Mouse (Mus musculus): ENCODE measurements around the gene Bad.
A peak's percentile ranks its signal among the peaks of the same experiment; 100 is the strongest.

Gene Bad

GRCm38 (mm10) chr19:6914540-6914939, 27.1 kb upstream of the Bad start:
- DNase-seq (ENCODE audit: extremely low read depth, low read depth) = no peak

- no peak for DNase-seq (ENCODE audit: extremely low read depth, low read depth)
These were observed 26.4 kb upstream of the Bad start for GRCm38 (mm10) chr19:6915276-6915675.

GRCm38 (mm10) chr19:6916496-6916895, 25.2 kb upstream of the Bad start:
- no peak for DNase-seq (ENCODE audit: extremely low read depth, low read depth)

- DNase-seq (ENCODE audit: extremely low read depth, low read depth) = no peak
These were observed 23.3 kb upstream of the Bad start for GRCm38 (mm10) chr19:6918321-6918720.

- DNase-seq (ENCODE audit: extremely low read depth, low read depth) = no peak
These were observed 22.2 kb upstream of the Bad start for GRCm38 (mm10) chr19:6919431-6919830.

DNA sequence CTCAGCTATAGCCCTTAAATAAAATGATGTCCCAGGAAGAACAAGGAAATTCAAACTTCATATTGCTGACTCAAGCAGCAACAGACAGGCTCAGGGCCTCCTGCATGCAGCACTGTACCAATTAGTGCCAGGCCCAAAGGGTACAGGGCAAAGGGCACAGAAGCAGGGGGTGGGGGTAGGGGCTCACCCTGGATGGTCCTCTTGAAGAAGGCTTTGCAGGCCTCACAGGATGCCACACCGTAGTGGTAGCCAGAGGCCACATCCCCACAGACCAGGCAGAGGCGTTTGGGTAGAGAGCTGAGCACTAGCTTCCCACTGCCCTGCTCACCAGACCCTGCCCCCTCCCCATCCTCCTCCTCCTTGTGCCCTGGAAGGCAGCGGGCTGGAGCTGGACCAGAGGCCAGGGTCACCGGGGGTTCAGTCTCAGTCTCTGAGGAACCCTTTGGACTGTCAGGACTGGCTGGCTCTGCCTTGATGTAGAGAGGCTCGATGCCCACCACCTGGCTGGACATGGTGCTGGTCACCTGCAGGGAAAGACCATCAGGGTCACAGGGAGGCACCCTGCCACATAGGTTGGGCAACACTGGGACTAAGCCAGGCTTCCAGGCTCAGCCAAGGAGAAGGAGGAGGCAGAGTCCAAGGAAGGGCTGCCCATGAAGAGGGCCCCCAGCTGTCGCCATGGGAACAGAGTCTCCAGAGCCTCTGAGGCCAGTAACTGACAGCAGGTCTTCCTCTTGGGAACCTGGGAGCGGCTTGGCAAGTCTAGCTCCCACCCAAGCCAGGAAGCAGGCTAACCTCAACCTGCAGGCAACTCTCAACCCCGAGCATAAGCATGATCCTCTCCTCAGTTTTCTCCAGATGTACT, 21.6 kb upstream of the Bad start:
- DNase-seq (ENCODE audit: extremely low read depth, low read depth) = no peak

DNA sequence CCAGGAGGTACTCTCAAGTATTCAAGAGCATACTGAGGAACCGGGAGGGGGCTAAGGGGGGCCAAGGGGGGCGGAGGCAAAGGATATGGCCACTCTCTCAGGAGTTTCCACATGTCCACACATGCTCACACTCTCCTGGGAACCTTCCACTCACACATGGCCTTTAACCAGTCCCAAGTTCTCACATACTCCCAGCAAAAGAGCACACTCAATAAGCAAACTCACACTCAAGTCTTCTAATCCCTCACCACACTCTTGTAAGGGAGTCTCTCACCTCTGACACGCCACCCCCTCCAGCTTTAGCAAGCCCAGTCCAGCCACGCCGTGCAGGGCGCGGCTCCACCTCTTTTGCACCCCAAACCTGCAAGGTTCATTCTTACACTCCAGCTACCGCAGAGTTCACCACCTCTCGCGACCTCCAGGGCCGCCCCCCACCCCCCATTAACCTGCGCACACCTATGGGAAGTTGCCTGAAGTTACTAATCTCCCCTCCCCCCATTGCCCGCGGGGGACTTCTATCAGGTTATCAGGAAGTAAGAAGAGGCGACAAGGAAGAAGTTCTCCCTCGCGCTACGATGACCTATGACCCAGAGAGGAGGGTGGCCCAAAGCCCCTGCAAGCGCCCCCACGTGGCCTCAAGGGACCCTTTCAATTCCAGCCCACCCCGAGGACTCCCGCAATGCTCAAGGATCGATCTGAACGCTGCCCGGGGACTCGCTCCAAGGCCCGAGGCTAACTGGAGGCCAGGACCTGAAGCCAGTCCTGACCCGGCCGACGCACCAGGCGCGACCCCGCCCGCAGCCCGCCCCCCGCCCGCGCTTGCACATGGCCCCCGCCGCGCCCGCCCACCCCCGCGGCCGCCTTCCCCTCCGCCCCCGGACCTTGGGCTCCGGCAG, 20.7 kb upstream of the Bad start:
- DNase-seq (ENCODE audit: extremely low read depth, low read depth) = no peak

DNA sequence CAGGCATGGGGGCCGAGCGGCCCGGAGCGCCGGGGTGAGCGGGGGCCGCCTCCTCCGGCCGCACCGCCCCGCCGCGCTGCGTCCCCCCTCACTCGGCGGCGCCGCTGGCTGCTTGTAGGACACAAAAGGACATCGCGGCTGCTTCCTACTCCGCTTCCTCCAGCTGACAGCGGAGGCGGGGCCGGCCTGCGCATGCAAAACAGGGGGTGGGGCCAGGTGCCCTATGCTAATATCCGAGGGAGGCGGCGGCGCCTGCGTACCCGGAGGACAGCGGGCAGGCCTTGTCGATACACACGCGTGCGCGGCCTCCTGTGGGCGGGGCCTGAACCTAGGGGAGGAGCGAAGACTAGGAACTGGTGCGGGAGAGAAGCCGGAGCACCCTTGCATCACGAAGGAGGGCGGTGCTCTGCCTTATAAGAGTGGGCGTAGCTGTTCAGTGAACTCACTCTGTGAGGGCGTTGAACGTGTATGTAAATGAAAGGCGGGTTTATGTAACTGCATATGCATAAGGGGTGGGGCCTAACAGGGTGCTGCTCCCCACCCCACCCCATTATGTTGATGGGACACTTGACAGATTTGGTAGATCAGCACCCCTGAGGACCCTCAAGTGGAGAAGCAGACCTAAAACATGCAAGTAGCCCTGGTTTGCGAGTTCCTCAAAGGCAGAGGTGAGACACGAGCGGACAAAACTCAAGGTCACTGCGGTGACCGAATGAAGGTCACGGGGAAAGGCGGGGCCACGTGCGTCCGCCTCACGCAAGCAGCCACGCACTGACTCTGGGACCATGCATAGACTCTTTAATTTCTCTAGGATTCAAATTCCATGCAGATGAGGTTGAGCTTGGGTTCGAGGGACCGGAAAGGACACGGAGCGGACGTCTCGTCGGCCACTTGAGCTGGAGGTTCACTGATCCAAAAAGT, 19.8 kb upstream of the Bad start, which contains the start of gene Esrra:
Esrra (minus strand) TSS at position 167 of the 921 bp plus-strand sequence.
- DNase-seq (ENCODE audit: extremely low read depth, low read depth) = peak; percentile 98

DNA sequence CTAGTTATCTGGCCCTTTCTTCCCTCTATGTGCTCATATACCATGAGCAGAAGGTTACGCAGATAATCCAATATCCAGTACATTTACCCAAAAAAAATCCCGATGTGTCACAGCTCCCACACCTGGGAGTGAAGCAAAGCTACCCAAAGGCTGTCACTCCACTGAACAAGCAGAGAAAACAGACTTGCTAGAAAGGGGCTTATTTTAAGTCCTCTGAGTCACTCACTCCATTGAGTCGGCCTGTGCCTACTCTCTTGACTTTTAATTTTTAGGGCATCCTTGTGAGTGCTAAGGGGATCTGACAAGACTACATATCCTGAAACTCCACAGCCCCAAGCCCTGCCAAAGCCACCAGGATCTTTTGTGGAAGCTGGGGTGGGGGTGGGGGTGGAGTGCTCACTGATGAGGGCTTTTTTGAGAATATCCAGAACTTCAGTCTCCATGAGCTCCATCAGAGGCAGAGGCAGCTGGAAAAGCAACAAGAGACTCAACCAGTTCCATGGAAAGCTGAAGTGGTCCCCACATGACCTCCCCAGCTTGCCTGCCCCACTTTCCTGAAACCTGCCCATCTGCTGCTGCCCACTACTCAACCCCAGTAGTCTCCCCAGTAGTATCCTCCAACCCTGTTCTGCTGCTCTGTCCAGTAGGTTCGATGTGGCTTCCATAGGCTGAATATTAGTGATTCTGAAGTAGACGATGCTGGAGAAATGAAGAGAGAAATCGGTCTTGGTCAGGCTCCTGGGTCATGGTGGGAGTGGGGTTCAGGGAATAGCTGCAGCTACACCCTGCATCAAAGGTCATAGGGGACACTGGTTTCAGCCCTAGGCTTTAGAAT, 18.5 kb upstream of the Bad start:
- no peak for DNase-seq (ENCODE audit: extremely low read depth, low read depth)

DNA sequence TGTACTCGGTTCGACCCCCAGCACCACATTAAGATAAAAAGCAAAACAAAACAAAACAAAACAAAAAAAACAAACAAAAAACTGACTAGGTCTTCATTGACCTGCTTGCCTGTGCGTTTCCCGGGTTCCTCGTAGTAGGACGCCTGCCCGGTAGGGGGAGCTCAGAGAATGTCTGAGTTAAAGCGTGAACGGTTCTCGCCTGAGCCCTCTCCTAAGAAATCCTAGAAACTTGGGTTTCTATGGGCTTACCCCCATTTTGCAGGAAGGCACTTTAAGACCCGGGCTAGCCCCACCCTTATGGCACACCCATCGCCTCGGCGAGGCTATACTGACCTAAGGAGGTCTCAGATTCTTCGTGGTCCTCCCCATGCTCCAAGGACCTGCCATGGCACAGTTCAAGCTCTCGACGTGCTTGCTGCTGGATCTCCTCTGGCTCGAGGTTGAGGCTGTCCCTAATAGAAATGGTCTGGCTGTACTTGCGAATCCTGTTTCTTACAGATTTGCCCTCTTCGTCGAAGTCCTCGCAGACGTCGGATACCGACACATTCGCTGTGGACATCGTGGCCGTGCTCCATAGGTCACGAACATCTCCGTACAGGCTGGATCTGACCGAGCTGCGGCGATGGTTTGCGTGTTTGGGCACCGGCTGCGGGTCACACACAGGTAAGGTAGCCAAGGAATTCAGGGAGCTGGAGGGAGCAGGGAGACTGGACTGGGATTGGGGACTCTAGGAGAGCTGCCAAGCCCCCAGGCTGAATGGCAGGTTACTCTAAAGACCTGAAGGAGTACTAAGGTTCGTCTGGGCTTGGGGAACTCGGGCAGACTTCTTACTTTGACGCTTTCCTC, 17.0 kb upstream of the Bad start:
- DNase-seq (ENCODE audit: extremely low read depth, low read depth) = no peak

DNA sequence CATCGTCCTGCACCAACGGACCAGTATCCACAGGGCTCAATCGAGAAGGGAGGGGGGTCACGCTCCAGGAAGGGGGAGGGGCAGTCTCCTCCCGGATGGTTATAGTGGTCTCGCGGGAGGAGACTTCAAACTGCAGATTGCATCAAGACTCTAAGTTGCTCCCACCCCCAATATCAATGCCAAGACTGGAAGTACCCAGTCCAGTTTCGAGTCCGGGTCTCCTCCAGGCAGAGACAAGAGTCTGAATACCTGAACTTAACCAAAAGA, 16.4 kb upstream of the Bad start, which contains the start of gene Catsperz:
Catsperz (minus strand) TSS at position 74 of the 267 bp plus-strand sequence.
- no peak for DNase-seq (ENCODE audit: extremely low read depth, low read depth)

DNA sequence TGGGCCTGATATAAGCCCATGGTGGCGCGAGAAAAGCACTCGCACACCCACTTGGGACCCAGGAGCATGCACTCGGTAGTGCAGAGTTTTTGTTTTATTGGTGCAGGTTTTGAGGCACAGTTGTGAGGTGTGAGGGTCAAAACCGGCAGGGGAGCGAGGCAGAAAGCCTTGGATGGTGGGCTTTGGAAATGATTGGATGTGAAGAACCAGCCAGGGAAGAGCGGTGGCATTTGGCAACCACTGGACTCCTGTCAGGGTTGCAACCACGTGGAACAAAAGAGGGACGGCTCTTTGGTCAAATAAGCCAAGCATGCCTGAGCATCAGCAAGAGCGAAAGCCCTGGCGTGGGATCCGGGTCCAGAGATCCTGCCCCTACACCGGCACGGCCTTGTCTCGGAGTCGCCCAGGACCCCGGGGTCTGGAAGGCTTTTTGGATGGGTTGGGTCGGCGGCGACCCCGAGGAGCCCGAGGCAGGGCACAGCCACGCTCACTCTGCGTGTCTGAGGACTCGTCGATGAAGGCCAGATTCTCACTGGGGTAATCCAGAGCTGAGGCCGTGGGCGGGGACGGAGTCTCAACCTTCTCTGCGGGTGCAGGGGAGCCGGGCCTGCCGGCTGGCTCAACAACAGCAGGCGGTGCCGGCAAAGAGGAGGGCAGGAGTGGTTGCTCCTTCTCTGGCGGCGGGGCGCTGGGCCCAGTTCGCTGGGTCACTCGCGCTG, 15.9 kb upstream of the Bad start:
- no peak for DNase-seq (ENCODE audit: extremely low read depth, low read depth)

GRCm38 (mm10) chr19:6926559-6927255, 15.0 kb upstream of the Bad start:
- no peak for DNase-seq (ENCODE audit: extremely low read depth, low read depth)

DNA sequence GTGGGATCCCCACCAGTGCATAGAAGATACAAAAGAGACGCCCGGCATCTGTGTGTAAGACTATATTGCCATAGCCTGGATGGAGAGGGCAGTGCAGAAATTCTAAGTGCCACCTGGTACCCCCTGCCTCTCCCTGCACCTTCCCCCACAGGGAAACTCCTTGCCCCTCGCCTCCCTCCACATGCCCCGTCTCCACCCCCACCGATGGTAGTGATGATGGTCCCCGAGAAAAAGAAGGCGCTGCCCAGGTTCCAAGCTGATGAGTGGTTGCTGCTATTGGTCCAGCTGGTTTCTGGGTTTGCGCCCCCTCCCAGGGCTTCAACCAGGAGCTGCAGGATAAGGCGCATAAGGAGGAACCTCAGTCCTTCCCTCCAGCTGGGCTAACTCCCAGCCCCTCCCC, 13.6 kb upstream of the Bad start:
- DNase-seq (ENCODE audit: extremely low read depth, low read depth) = no peak

DNA sequence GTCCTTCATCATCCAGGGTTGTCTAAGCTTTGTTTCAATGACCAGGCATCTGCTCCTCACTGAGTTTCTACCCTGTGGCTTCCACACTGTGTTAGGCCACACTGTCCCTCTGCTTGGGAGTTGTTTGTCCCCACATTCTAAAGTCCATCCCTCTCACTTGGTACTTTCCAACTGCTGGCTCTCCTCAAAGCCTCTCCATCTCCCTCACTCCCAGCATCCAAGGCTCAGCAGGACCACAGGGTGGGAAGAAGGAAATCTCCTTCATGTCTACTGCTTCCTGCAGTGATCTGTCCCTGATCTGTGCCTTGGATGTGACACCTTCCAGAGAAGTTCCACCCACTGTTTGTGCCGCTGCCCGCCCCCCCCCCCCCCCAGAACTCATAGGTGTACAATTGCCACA, 10.7 kb upstream of the Bad start:
- no peak for DNase-seq (ENCODE audit: extremely low read depth, low read depth)

GRCm38 (mm10) chr19:6932018-6932417, 9.6 kb upstream of the Bad start:
- no peak for DNase-seq (ENCODE audit: extremely low read depth, low read depth)

GRCm38 (mm10) chr19:6933102-6933435, 8.6 kb upstream of the Bad start:
- no peak for DNase-seq (ENCODE audit: extremely low read depth, low read depth)

DNA sequence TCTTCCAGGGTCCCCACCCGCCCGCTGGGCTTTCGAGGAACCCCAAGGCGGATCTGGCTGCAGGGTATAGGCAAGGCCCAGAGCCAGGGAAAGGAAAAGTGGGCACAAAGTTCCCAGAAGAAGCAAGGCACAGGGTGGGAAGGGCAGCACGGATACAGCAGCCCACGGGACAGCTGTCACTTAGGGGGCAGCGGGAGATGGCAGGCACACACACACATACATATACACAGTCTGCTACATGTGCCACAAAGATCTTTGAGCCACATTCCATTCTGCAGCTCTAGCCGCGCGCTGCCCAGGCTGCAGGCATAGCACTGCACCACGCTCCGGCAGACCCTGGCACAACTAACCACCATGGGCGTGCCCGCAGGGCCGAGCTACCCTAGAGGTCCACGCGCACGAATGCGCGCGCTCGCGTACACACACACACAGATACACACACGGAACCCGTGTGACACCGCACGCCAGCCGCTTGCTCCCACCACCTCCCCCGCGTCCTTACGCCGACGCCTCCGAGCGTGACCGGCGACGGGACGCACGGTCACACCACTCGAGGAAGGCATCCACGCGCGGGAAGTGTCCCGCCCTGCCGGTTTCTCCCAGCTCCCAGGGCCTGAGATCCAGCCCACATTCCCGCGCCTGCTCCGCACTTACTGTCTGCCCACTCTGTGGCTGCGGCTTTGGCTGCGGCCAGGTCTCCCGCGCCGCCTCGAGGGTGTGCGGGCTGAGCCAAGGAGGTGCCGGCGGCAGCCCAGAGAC, 8.0 kb upstream of the Bad start:
- DNase-seq (ENCODE audit: extremely low read depth, low read depth) = no peak
